Mouse (Mus musculus) megakaryocyte-erythroid progenitor cell, adult 5-6 weeks (primary cell): Measurements from ENCODE around the gene Thpo. TPM values are rescaled to one million over a fixed set of nuclear protein-coding genes. Genes with fewer than 3 reads are reported as not detected.

Experiments used
- ATAC-seq: replicated peaks from 2 replicates; pipeline ENCODE4 v1.8.0; 2016; ENCODE audit warnings: mild to moderate bottlenecking, inconsistent platforms; ENCODE audit not compliant: severe bottlenecking, poor library complexity, low FRiP score, low TSS enrichment
- total RNA-seq, 2 experiments: library from RNA; stranded (forward) in 1 of 2; stranded (reverse) in 1 of 2; fragments of 200-1000, 215-1000 nt in 1 of 2; fragments of >200 nt in 1 of 2; fragmentation: Nextera tagmentation in 1 of 2; gene quantifications; 2 replicates each; pipeline ENCODE4 v1.2.3; 2014 to 2017

Gene Thpo
- total RNA-seq, 2 experiments from 2014 or later: not detected

GRCm38 (mm10) chr16:20708939-20709734, 25.2 kb downstream of the Thpo start:
- ATAC-seq: no peak

- ATAC-seq: no peak
Observed at GRCm38 (mm10) chr16:20708220-20708938, 25.9 kb downstream of the Thpo start.

GRCm38 (mm10) chr16:20706407-20707055, 27.8 kb downstream of the Thpo start:
- ATAC-seq: no peak

GRCm38 (mm10) chr16:20705786-20706185, 28.5 kb downstream of the Thpo start:
- no peak for ATAC-seq

- 0 out of 2 replicates have a peak, but pooled peaks have one; percentile 29 for ATAC-seq
Observed at GRCm38 (mm10) chr16:20703699-20704400, 30.5 kb downstream of the Thpo start.

- no peak for ATAC-seq
Observed at GRCm38 (mm10) chr16:20703071-20703470, 31.2 kb downstream of the Thpo start.

- ATAC-seq: peak; percentile 79
Observed at GRCm38 (mm10) chr16:20702522-20702893, 31.8 kb downstream of the Thpo start.

GRCm38 (mm10) chr16:20701729-20702521, 32.4 kb downstream of the Thpo start:
- ATAC-seq: no peak

- ATAC-seq: no peak
Observed at GRCm38 (mm10) chr16:20701316-20701715, 33.0 kb downstream of the Thpo start.

- no peak for ATAC-seq
Observed at GRCm38 (mm10) chr16:20700036-20700435, 34.3 kb downstream of the Thpo start.

- no peak for ATAC-seq
Observed at GRCm38 (mm10) chr16:20699266-20699665, 35.0 kb downstream of the Thpo start.

- no peak for ATAC-seq
Observed at GRCm38 (mm10) chr16:20695622-20696323, 38.5 kb downstream of the Thpo start.

- ATAC-seq: no peak
Observed at GRCm38 (mm10) chr16:20694781-20695180, 39.5 kb downstream of the Thpo start.

GRCm38 (mm10) chr16:20693111-20693701, 41.1 kb downstream of the Thpo start, which contains the start of gene Fam131a:
Fam131a (plus strand) TSS chr16:20693241.
- ATAC-seq: peak; percentile 82

GRCm38 (mm10) chr16:20692241-20692965, 41.9 kb downstream of the Thpo start:
- no peak for ATAC-seq

GRCm38 (mm10) chr16:20691617-20692016, 42.7 kb downstream of the Thpo start:
- ATAC-seq: no peak

GRCm38 (mm10) chr16:20690774-20691173, 43.5 kb downstream of the Thpo start:
- peak; percentile 42 for ATAC-seq
